Mouse (Mus musculus) limb, embryonic 15.5 days (tissue): ENCODE data around the gene Itgb2. TPM values are rescaled to one million over a fixed set of nuclear protein-coding genes. Genes with fewer than 3 reads are reported as not detected.

Source experiments
- ATAC-seq: fragments of 200-750 bp; cut with Nextera tagmentation; 2 replicates; pipeline ENCODE4 v1.8.0; 2017; ENCODE audit warnings: low read depth, moderate TSS enrichment; ENCODE audit not compliant: insufficient number of reproducible peaks, low FRiP score, low TSS enrichment
- H3K27ac ChIP-seq: fragments of 300-500 bp; sonication (generic); 2 replicates; pipeline ENCODE4 v1.5.1; 2015; ENCODE audit warnings: moderate library complexity, mild to moderate bottlenecking, inconsistent platforms
- H3K27me3 ChIP-seq: fragments of 300-500 bp; sonication (generic); 2 replicates; pipeline ENCODE4 v1.6.1; 2015; ENCODE audit warnings: inconsistent platforms
- H3K36me3 ChIP-seq: fragments of 300-500 bp; sonication (generic); 2 replicates; pipeline ENCODE4 v1.6.1; 2015; ENCODE audit warnings: inconsistent platforms
- H3K4me1 ChIP-seq: fragments of 300-500 bp; sonication (generic); 2 replicates; pipeline ENCODE4 v1.6.1; 2015; ENCODE audit warnings: inconsistent platforms
- H3K4me2 ChIP-seq: fragments of 300-500 bp; sonication (generic); 2 replicates; pipeline ENCODE4 v1.6.1; 2015; ENCODE audit warnings: mild to moderate bottlenecking, inconsistent platforms
- H3K4me3 ChIP-seq: fragments of 300-500 bp; sonication (generic); 2 replicates; pipeline ENCODE4 v1.5.1; 2015; ENCODE audit warnings: mild to moderate bottlenecking, inconsistent platforms
- H3K9ac ChIP-seq: fragments of 300-500 bp; sonication (generic); 2 replicates; pipeline ENCODE4 v1.6.1; 2015; ENCODE audit warnings: inconsistent platforms
- H3K9me3 ChIP-seq: fragments of 300-500 bp; sonication (generic); 2 replicates; pipeline ENCODE4 v1.6.1; 2016; ENCODE audit warnings: inconsistent platforms
- WGBS: fragments of 180-500 bp; shearing (Covaris S2); methylation state at CpG from one replicate; pipeline ENCODE4 v1.1.7; 2015; 5-methylcytosine and 5-hydroxymethylcytosine counted together
- polyA plus RNA-seq: library from polyadenylated mRNA; unstranded; fragments of >200 nt; fragmentation: Nextera tagmentation; extraction: Ambion mirVana; gene quantifications from 2 replicates; pipeline ENCODE4 v1.2.1, GENCODE M21; 2015

Gene Itgb2
- polyA plus RNA-seq, 1 experiment from 2014 or later: 3.5 TPM

DNA sequence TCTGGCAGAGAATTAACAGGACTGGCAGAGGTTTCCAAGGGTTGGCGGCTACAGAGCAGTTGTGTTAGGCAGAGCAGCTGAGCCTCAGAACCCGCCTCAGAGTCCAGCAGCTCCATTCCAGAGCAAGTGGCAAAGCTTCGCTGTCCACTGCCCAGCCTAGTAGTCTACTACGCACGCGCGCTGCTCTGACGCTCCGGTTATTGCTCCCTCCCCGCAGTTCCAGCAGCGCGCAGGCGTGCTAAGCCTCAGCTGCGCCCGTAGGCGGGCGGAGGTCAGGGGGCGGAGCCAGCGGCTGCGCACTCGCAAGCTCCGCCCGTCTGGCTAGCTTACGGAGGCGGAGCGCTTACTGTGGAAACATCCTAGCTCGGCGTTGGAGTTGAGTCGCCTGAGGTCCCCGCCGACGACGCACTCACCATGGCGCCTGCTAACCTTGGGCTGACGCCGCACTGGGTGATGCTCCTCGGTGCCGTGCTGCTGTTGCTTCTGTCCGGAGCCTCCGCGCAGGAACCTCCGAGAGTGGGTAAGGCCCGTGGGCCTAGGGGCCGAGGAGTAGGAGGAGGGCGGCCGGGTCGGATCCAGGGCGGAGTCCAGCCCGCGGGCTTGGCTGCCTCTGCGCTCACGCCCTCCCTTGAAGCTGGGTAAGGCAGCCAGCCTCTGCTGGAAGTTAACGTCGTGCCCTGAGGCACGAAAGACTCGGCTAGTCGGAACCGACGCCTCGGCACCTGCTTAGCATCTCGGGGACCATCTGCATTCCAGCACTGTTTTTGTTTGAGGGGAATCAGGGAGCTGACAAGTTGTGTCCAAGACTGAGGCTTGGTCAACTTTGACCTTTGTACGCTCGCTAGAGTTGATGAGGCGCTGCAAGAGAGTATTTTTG, 51.6 kb downstream of the Itgb2 start, which contains the start of gene Pttg1ip:
Gene Pttg1ip (plus strand): TSS at position 313 of the 877 bp plus-strand sequence.
- peaks cover 8% of the 10 kb centered on the region; the same call in 1 of the 2 replicates for H3K36me3 ChIP-seq
- H3K4me1 ChIP-seq: peaks cover 27% of the 10 kb centered on the region
- peak; percentile 94 for ATAC-seq
- peak within 1 kb of the TSS; percentile 85 for H3K4me3 ChIP-seq
- H3K4me2 ChIP-seq: peak within 1 kb of the TSS; percentile 81
- H3K9ac ChIP-seq: peak within 1 kb of the TSS; percentile 83
- H3K27me3 ChIP-seq: no peaks in the 10 kb centered on the region
- no peaks in the 10 kb centered on the region for H3K9me3 ChIP-seq
- H3K27ac ChIP-seq: peak within 1 kb of the TSS; percentile 96
- under 1% methylated on average over 64 of the region's 64 CpGs for WGBS

GRCm38 (mm10) chr10:77582285-77582618, 52.2 kb downstream of the Itgb2 start:
- Histone ChIP-seq H3K36me3 (peaks cover 14% of the 10 kb centered on the region; the same call in 1 of the 2 replicates), H3K4me2 (peak overlapping the region; percentile 81), H3K4me3 (peak overlapping the region; percentile 85), H3K27ac (peak overlapping the region; percentile 96), H3K4me1 (peaks cover 30% of the 10 kb centered on the region), H3K9ac (peak overlapping the region; percentile 83), H3K9me3 (no peaks in the 10 kb centered on the region), H3K27me3 (no peaks in the 10 kb centered on the region)
- ATAC-seq: no peak
- WGBS: 6% methylated on average over 8 of the region's 8 CpGs

DNA sequence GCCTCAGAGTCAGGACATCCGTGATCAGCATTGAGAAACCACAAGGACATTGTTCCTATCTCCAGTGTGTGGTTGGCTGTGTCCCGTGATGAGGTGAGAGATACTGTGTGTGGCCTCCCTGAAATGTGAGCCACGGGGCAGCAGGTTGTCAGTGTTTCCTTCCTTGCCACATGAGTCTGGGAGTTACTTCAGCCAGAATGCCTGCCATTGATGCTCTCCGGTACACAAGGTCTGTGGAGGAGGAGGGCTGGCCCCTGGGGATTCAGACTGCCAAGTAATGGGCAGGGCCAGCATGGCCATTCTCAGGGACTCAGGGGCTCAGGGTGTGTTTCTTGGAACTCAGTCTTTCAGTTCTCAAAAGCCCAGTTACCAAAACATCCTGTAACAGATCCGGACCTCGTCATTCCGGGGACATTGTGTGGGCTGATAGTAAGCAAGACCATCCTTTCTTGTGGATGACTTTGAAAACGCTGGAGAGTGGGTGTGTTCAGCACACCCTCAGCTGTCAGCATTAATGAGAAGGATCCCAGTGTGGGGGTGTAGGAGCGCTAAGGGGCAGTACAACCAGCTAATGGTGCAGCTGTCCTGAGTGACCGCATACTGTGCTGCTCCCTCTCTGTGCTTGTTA, 53.9 kb downstream of the Itgb2 start:
- Histone ChIP-seq H3K9me3 (no peaks in the 10 kb centered on the region), H3K36me3 (peaks cover 23% of the 10 kb centered on the region; the same call in 1 of the 2 replicates), H3K9ac (no peak overlapping the region), H3K27me3 (no peaks in the 10 kb centered on the region), H3K4me2 (no peak overlapping the region), H3K27ac (no peak overlapping the region), H3K4me1 (peaks cover 31% of the 10 kb centered on the region), H3K4me3 (no peak overlapping the region)
- no peak for ATAC-seq
- WGBS: 74% methylated on average over 10 of the region's 10 CpGs

- Histone ChIP-seq H3K9me3 (no peaks in the 10 kb centered on the region), H3K4me3 (no peak overlapping the region), H3K27ac (no peak overlapping the region), H3K27me3 (no peaks in the 10 kb centered on the region), H3K36me3 (peaks cover 46% of the 10 kb centered on the region), H3K9ac (no peak overlapping the region), H3K4me1 (peaks cover 32% of the 10 kb centered on the region), H3K4me2 (no peak overlapping the region)
- ATAC-seq: no peak
- 90% methylated on average over 3 of the region's 3 CpGs for WGBS
These were observed 56.6 kb downstream of the Itgb2 start for GRCm38 (mm10) chr10:77586637-77587036.

DNA sequence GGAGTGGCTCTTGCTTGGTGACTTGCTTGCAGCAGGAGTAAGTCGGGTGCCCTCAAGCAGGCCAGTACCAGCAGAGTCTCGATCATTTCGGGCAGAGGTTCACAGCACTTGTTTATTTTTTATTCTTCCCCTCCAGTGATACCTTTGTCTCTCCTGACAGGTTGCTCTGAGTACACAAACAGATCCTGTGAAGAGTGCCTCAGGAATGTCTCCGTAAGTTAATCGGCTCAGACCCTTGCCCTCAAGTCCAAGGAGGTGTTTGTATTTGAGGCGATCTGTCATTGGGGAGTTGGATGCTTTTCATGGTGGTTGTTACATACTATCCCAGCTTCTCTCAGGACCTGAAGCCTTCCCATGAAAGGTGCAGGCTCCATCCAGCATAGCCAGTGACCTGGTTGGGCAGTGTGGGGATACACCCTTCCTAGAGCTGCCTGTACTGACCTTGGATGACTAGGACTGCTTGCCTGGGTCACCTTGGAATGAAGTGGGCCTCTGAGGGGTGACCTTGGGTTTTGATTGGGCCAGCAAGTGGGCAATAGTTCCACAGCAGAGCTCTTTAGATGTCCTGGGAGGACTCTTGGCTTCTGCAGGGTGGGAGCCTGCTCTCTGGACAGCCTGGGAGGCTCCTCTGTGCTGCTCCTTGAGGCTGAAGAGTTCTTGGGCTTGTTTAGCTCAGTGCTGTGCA, 57.2 kb downstream of the Itgb2 start:
- no peak overlapping the region for H3K9ac ChIP-seq

DNA sequence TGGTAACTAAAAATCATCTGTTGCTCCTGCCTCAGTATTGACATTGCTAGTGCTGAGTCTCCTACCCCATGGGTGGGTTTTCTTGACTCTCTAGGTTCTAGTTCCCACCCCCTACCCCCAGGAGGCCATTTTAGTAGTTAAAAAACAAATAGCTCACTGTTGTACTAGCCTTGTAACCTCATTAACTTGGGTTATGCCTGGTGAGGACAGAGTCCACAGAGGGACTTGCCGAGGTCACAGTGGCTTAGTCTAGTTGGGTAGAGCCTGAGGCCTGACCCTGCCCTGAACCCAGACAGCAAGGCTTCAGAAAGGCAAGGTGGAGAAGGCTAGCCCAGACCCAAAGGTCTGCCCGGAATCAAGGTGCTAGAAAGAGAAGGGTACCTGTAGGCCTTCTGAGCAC, 58.0 kb downstream of the Itgb2 start:
- Histone ChIP-seq H3K9ac (no peak overlapping the region), H3K36me3 (peaks cover 60% of the 10 kb centered on the region), H3K4me2 (no peak overlapping the region)

More for the DNA sequence above, 57.2 kb downstream of the Itgb2 start:
- Histone ChIP-seq H3K4me1 (peaks cover 31% of the 10 kb centered on the region), H3K4me2 (no peak overlapping the region), H3K9me3 (no peaks in the 10 kb centered on the region), H3K27me3 (no peaks in the 10 kb centered on the region), H3K36me3 (peaks cover 52% of the 10 kb centered on the region), H3K27ac (no peak overlapping the region), H3K4me3 (no peak overlapping the region)
- no peak for ATAC-seq
- WGBS: 93% methylated on average over 6 of the region's 6 CpGs

DNA sequence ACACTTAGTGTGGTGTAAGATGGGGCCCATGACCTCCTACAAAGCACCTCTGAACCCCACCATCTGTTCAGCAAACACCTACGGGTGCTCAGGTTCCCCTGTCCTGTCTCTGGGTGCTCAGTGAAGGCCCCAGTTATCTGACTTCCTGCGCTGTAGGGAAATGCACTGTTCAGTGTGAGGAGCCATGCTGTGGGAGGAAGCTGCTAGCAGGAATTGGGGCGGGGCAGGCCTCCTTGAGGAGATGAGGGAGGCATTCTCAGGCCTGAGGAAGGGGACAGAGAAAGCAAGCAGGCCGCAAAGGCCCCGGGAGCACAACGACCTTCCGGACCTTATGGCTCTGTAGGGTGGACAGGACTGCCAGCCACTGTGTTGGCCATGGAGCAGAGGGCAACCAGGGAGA, 59.1 kb downstream of the Itgb2 start:
- Histone ChIP-seq H3K36me3 (peaks cover 71% of the 10 kb centered on the region), H3K4me2 (no peak overlapping the region), H3K9ac (no peak overlapping the region), H3K27ac (no peak overlapping the region), H3K27me3 (no peaks in the 10 kb centered on the region), H3K4me3 (no peak overlapping the region), H3K4me1 (peaks cover 15% of the 10 kb centered on the region), H3K9me3 (no peaks in the 10 kb centered on the region)
- ATAC-seq: no peak
- 82% methylated on average over 7 of the region's 7 CpGs for WGBS

More for the DNA sequence above, 58.0 kb downstream of the Itgb2 start:
- no peaks in the 10 kb centered on the region for H3K9me3 ChIP-seq
- WGBS: 93% methylated on average over 2 of the region's 2 CpGs
- H3K4me1 ChIP-seq: peaks cover 23% of the 10 kb centered on the region
- H3K27ac ChIP-seq: no peak overlapping the region
- ATAC-seq: no peak
- H3K27me3 ChIP-seq: no peaks in the 10 kb centered on the region
- no peak overlapping the region for H3K4me3 ChIP-seq

DNA sequence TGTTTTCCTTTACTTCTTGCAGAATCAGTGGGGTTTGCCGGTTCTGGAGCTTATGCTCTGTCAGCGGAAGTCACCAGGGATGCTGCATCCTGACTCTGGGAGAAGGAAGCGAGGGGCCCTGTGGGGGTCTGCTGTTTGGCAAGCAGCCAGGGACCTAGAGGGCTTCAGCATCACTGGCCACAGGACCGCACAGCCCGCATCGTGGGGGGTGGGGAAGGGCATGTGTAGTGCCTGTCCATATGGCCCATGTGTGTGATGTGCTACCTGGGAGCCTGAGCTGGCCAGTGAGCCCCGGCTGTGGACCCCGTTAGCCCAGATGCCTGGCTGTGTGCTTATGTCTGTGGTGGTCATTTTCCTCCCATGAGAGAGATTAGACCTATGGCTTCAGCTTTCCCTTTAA, 59.7 kb downstream of the Itgb2 start:
- H3K36me3 ChIP-seq: peaks cover 77% of the 10 kb centered on the region
- no peak overlapping the region for H3K4me3 ChIP-seq
- H3K4me1 ChIP-seq: peaks cover 15% of the 10 kb centered on the region
- no peak overlapping the region for H3K27ac ChIP-seq
- no peak overlapping the region for H3K4me2 ChIP-seq
- H3K9ac ChIP-seq: no peak overlapping the region
- WGBS: 72% methylated on average over 8 of the region's 8 CpGs
- no peaks in the 10 kb centered on the region for H3K9me3 ChIP-seq
- no peak for ATAC-seq
- no peaks in the 10 kb centered on the region for H3K27me3 ChIP-seq

DNA sequence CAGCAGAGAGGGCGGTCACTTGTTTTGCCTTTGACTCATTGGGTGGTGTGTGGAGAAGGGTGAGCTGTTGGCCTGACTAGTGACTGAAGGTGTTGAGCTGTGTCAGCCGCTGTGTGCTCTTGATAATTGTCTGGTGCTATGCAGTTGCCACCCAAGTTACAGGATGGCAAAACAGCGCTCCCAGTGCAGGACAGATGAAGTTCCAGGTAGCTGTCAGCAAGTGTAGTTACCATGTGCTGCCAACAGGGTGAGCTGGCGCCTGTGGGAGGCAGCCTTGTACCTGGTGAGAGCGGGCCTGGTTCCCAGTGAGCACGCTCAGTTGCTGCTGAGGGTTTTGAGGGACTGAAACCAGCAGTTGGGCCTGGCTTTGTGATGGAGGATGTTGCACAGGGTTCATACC, 60.8 kb downstream of the Itgb2 start:
- 0 out of 2 replicates have a peak, but pooled peaks have one; percentile 22 for ATAC-seq
- Histone ChIP-seq H3K9me3 (no peaks in the 10 kb centered on the region), H3K9ac (no peak overlapping the region), H3K4me1 (peaks cover 15% of the 10 kb centered on the region), H3K36me3 (peaks cover 86% of the 10 kb centered on the region), H3K4me2 (no peak overlapping the region), H3K4me3 (no peak overlapping the region), H3K27ac (no peak overlapping the region), H3K27me3 (no peaks in the 10 kb centered on the region)
- WGBS: 48% methylated on average over 6 of the region's 6 CpGs

- Histone ChIP-seq H3K4me3 (no peak overlapping the region), H3K4me2 (no peak overlapping the region), H3K4me1 (peaks cover 15% of the 10 kb centered on the region), H3K9ac (no peak overlapping the region), H3K27me3 (no peaks in the 10 kb centered on the region), H3K27ac (no peak overlapping the region), H3K9me3 (no peaks in the 10 kb centered on the region), H3K36me3 (peaks cover 87% of the 10 kb centered on the region)
- 57% methylated on average over 6 of the region's 6 CpGs for WGBS
- no peak for ATAC-seq
These were observed 61.5 kb downstream of the Itgb2 start for GRCm38 (mm10) chr10:77591546-77591945.

DNA sequence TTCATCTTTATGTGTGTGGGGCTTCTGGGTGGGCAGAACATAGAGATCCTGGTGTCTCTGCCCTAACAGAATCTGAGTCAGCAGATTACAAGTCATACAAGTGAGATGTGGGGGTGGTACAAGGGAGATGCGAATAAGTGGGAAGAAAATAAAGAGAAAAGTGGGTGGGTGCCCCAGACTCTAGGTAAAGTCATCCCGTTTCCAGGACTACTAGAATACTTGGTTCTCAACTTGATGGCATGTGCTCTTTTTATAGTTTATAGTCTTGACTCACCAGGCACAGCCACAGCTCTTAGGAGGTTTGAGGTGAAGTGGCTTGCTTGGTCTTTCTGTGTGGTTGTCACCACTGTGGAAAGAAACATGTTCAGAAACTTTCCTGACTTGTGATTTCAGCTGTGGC, 66.0 kb downstream of the Itgb2 start:
- H3K9me3 ChIP-seq: no peaks in the 10 kb centered on the region
- 88% methylated on average over 2 of the region's 2 CpGs for WGBS
- no peak overlapping the region for H3K4me3 ChIP-seq
- 0 out of 2 replicates have a peak, but pooled peaks cover under 1% of the 10 kb centered on the region for H3K4me1 ChIP-seq
- H3K9ac ChIP-seq: no peak overlapping the region
- H3K27me3 ChIP-seq: no peaks in the 10 kb centered on the region
- H3K4me2 ChIP-seq: no peak overlapping the region
- no peak overlapping the region for H3K27ac ChIP-seq
- ATAC-seq: no peak
- peaks cover 80% of the 10 kb centered on the region for H3K36me3 ChIP-seq

- H3K36me3 ChIP-seq: peaks cover 18% of the 10 kb centered on the region
- no peaks in the 10 kb centered on the region for H3K27me3 ChIP-seq
- H3K4me3 ChIP-seq: no peak overlapping the region
- H3K4me1 ChIP-seq: peaks cover 21% of the 10 kb centered on the region
- H3K9me3 ChIP-seq: no peaks in the 10 kb centered on the region
- H3K4me2 ChIP-seq: no peak overlapping the region
- 59% methylated on average over 4 of the region's 4 CpGs for WGBS
- H3K9ac ChIP-seq: no peak overlapping the region
- no peak for ATAC-seq
- H3K27ac ChIP-seq: no peak overlapping the region
These were observed 73.0 kb downstream of the Itgb2 start for GRCm38 (mm10) chr10:77603021-77603420.
